Mouse (Mus musculus): ENCODE data around the gene Pstpip1. TPM values are rescaled to one million over a fixed set of nuclear protein-coding genes. Genes with fewer than 3 reads are reported as not detected.

The Pstpip1 gene
- polyA plus RNA-seq, 1 experiment = 7.5 TPM

DNA sequence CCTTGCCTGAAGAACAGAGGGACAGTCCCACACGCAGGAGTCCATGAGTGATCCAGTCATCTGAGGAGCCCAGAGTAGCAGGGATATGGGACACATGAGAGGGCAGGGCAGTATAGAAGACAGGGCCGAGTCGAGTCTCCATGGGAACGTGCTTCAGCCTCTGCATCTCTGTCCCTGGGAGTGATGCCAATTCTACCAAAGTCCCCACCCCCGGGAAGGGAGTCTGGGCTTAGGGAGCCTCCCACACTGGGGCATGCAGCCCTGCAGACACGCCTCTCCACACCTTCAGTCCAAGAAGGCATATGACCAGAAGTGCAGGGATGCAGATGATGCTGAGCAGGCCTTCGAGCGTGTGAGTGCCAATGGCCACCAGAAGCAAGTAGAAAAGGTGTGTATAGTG lies 33.2 kb downstream of the Pstpip1 start:
- TF ChIP-seq POLR2A (IDR thresholded peaks at IDR 0.05; ENCODE audit: low read depth, low read length) = no peak
- Histone ChIP-seq H3K27ac (ENCODE audit: insufficient read depth, low read depth, low read length) (no peak overlapping the region), H3K4me3 (ENCODE audit: low read depth, low read length) (no peak overlapping the region), H3K4me1 (ENCODE audit: control insufficient read depth, insufficient read depth, insufficient read length, low read length) (0 out of 2 replicates have a peak, but pooled peaks cover 4% of the 10 kb centered on the region), H3K36me3 (ENCODE audit: control insufficient read depth, insufficient read depth, low read length) (no peaks in the 10 kb centered on the region), H3K27me3 (ENCODE audit: control insufficient read depth, insufficient read depth, low read length) (no peaks in the 10 kb centered on the region)
- 28% methylated on average over 8 of the region's 8 CpGs for WGBS

DNA sequence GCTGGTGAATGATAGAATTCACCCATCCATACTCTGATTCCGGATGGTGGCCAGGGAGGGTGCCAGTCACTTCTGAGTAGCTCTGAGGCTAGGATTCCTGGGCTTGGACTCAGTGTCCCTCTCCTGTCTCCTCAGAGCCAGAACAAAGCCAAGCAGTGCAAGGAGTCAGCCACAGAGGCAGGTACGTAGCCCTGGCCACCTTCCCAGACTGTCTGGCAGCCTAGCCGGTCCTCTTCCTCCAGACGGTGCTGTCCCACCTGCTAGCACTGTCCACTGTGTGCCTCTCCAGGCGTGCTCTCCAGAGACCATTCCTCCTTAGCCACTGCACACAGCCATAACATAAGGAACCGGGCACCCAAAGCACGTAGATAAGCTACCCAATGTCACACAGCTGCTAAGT lies 33.9 kb downstream of the Pstpip1 start:
- TF ChIP-seq CTCF (IDR thresholded peaks at IDR 0.05; ENCODE audit: extremely low read depth, insufficient read length, insufficient replicate concordance, low read depth, low read length) (no peak), POLR2A (IDR thresholded peaks at IDR 0.05; ENCODE audit: low read depth, low read length) (no peak)

DNA sequence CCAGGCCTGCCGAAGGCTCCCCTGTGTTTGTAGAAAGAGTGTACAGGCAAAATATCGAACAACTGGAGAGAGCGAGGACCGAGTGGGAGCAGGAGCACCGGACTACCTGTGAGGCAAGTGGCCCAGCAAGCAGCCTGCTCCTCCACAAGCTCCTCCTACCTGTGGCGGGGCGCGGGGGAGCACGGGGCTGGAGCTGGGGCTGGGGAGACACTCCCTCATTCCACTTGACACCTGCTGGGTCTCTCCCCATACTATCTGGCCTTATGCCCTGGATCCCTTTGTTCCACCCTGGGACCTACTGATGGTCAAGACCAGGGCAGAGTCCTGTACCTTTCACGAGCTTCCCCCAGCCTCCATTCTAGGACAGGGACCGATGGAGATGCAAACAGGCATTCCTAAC lies 34.8 kb downstream of the Pstpip1 start:
- Histone ChIP-seq H3K4me3 (ENCODE audit: low read depth, low read length) (no peak overlapping the region), H3K4me1 (ENCODE audit: control insufficient read depth, insufficient read depth, insufficient read length, low read length) (no peaks in the 10 kb centered on the region), H3K27me3 (ENCODE audit: control insufficient read depth, insufficient read depth, low read length) (no peaks in the 10 kb centered on the region), H3K36me3 (ENCODE audit: control insufficient read depth, insufficient read depth, low read length) (peaks cover 15% of the 10 kb centered on the region), H3K27ac (ENCODE audit: insufficient read depth, low read depth, low read length) (no peak overlapping the region)
- TF ChIP-seq CTCF (IDR thresholded peaks at IDR 0.05; ENCODE audit: extremely low read depth, insufficient read length, insufficient replicate concordance, low read depth, low read length) (no peak), POLR2A (IDR thresholded peaks at IDR 0.05; ENCODE audit: low read depth, low read length) (no peak)
- WGBS = 21% methylated on average over 11 of the region's 11 CpGs

More for the DNA sequence above, 33.9 kb downstream of the Pstpip1 start:
- peaks cover 5% of the 10 kb centered on the region for H3K36me3 ChIP-seq (ENCODE audit: control insufficient read depth, insufficient read depth, low read length)
- no peak overlapping the region for H3K4me3 ChIP-seq (ENCODE audit: low read depth, low read length)
- H3K4me1 ChIP-seq (ENCODE audit: control insufficient read depth, insufficient read depth, insufficient read length, low read length) = 0 out of 2 replicates have a peak, but pooled peaks cover 3% of the 10 kb centered on the region
- H3K27me3 ChIP-seq (ENCODE audit: control insufficient read depth, insufficient read depth, low read length) = no peaks in the 10 kb centered on the region
- WGBS = 51% methylated on average over 7 of the region's 7 CpGs
- H3K27ac ChIP-seq (ENCODE audit: insufficient read depth, low read depth, low read length) = no peak overlapping the region

DNA sequence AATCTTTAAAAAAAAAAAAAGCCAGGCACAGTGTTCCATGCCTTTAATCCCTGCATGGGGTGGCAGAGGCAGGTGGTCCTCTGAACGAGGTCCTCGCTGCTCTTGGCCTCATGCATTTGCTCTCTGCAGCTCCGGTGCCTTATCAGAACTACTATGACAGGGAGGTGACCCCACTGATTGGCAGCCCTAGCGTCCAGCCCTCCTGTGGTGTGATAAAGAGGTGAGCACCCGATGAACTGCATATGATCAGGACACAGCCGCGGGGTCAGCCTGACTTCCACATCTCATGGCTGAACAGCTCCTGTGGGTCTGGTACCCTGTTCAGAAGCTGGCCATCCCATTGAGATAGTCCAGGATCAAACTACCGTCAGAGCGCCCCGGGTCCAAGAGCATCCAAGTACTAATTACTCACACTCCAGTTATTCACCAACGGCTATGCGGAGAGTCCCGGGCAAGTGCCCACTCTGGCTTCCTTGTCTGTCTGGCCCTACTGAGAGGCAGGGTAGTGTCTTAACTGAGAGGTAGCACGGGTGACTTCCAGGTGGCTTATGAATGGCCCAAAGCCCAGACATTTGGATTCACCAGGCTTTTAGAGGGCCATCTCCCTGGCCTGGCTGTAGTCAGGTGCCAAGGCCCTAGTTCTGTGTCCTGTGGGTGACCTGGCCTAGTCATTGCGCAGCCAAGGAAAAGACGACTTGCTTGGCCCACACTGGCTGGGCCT lies 36.9 kb downstream of the Pstpip1 start:
- H3K27me3 ChIP-seq (ENCODE audit: control insufficient read depth, insufficient read depth, low read length) = no peaks in the 10 kb centered on the region
- peaks cover 29% of the 10 kb centered on the region for H3K36me3 ChIP-seq (ENCODE audit: control insufficient read depth, insufficient read depth, low read length)
- TF ChIP-seq POLR2A (IDR thresholded peaks at IDR 0.05; ENCODE audit: low read depth, low read length) (no peak), CTCF (IDR thresholded peaks at IDR 0.05; ENCODE audit: extremely low read depth, insufficient read length, insufficient replicate concordance, low read depth, low read length) (no peak)
- 82% methylated on average over 16 of the region's 16 CpGs for WGBS
- H3K27ac ChIP-seq (ENCODE audit: insufficient read depth, low read depth, low read length) = no peak overlapping the region
- H3K4me1 ChIP-seq (ENCODE audit: control insufficient read depth, insufficient read depth, insufficient read length, low read length) = no peaks in the 10 kb centered on the region
- H3K4me3 ChIP-seq (ENCODE audit: low read depth, low read length) = no peak overlapping the region

DNA sequence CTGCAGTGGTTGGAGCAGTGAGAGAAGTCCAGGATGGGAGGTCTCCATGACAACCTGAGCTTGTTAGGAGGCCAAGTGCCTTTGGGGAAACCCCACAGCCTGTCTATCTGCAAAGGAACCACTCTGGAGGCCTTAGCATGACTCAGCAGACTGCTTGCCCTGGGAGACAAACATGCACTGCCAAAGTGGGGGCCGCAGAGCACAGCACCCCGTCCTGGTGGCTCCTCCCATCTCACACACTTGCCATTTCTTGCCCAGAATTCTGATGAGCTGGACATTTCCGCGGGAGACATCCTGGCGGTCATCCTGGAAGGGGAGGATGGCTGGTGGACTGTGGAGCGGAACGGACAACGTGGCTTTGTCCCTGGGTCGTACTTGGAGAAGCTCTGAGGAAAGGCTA lies 38.6 kb downstream of the Pstpip1 start:
- H3K4me1 ChIP-seq (ENCODE audit: control insufficient read depth, insufficient read depth, insufficient read length, low read length) = no peaks in the 10 kb centered on the region
- no peaks in the 10 kb centered on the region for H3K27me3 ChIP-seq (ENCODE audit: control insufficient read depth, insufficient read depth, low read length)
- no peak overlapping the region for H3K27ac ChIP-seq (ENCODE audit: insufficient read depth, low read depth, low read length)
- H3K4me3 ChIP-seq (ENCODE audit: low read depth, low read length) = no peak overlapping the region
- 80% methylated on average over 9 of the region's 9 CpGs for WGBS
- no peak for TF ChIP-seq POLR2A (IDR thresholded peaks at IDR 0.05; ENCODE audit: low read depth, low read length)
- TF ChIP-seq CTCF (IDR thresholded peaks at IDR 0.05; ENCODE audit: extremely low read depth, insufficient read length, insufficient replicate concordance, low read depth, low read length) = no peak
- H3K36me3 ChIP-seq (ENCODE audit: control insufficient read depth, insufficient read depth, low read length) = peaks cover 38% of the 10 kb centered on the region

DNA sequence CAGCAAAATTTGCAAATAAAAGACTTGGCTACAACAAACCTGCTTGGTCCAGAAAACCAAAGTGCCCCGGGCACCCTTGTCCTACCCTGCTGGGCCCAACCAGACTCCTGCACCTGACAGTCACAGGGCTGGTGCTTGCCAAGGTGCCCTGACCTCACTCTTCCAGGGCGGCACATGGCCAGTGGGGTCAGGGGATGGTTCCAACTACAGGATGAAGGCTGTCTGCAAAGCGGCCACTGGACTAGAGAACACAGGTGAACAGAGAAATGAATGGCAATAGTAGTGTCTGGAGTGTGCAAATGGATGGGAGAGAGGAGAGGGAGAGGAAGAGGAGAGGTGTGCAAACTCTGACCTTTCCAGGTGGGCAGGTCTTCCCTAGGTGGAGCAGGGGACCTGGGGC lies 40.2 kb downstream of the Pstpip1 start:
- no peak overlapping the region for H3K27ac ChIP-seq (ENCODE audit: insufficient read depth, low read depth, low read length)
- TF ChIP-seq CTCF (IDR thresholded peaks at IDR 0.05; ENCODE audit: extremely low read depth, insufficient read length, insufficient replicate concordance, low read depth, low read length) = no peak
- TF ChIP-seq POLR2A (IDR thresholded peaks at IDR 0.05; ENCODE audit: low read depth, low read length) = no peak
- no peaks in the 10 kb centered on the region for H3K27me3 ChIP-seq (ENCODE audit: control insufficient read depth, insufficient read depth, low read length)
- H3K4me3 ChIP-seq (ENCODE audit: low read depth, low read length) = no peak overlapping the region
- 90% methylated on average over 3 of the region's 3 CpGs for WGBS
- peaks cover 38% of the 10 kb centered on the region for H3K36me3 ChIP-seq (ENCODE audit: control insufficient read depth, insufficient read depth, low read length)
- peaks cover 9% of the 10 kb centered on the region; the same call in 1 of the 2 replicates for H3K4me1 ChIP-seq (ENCODE audit: control insufficient read depth, insufficient read depth, insufficient read length, low read length)

DNA sequence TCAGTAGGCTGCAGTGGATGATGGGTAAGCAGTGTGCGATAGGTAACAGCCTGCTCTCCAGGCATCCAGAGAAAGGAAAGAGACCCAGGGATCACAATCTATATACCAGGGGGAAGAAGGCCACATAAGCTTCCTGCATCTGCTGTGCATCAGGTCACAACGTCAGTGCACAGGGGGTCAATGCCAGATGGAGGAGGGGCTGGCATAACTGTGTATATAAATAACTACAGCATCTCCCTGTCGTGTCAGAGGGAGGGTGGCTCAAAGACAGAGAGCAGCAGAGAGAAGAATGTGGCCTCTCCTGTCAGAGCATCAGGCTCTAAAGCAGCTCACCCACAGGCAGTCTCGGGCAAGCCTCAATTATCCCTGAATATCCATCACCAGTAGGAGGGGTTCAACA lies 40.8 kb downstream of the Pstpip1 start:
- TF ChIP-seq POLR2A (IDR thresholded peaks at IDR 0.05; ENCODE audit: low read depth, low read length) (no peak), CTCF (IDR thresholded peaks at IDR 0.05; ENCODE audit: extremely low read depth, insufficient read length, insufficient replicate concordance, low read depth, low read length) (no peak)
- Histone ChIP-seq H3K4me1 (ENCODE audit: control insufficient read depth, insufficient read depth, insufficient read length, low read length) (peaks cover 12% of the 10 kb centered on the region; the same call in 1 of the 2 replicates), H3K27me3 (ENCODE audit: control insufficient read depth, insufficient read depth, low read length) (no peaks in the 10 kb centered on the region), H3K27ac (ENCODE audit: insufficient read depth, low read depth, low read length) (no peak overlapping the region), H3K36me3 (ENCODE audit: control insufficient read depth, insufficient read depth, low read length) (peaks cover 41% of the 10 kb centered on the region), H3K4me3 (ENCODE audit: low read depth, low read length) (no peak overlapping the region)
- WGBS = 71% methylated on average over 4 of the region's 4 CpGs

All from small intestine, adult 2 months (tissue).